Mouse (Mus musculus) hindbrain, embryonic 16.5 days (tissue): ENCODE results near the gene Cenps. TPM values are rescaled to one million over a fixed set of nuclear protein-coding genes. Genes with fewer than 3 reads are reported as not detected.

Experiments used
- ATAC-seq: fragments of 200-750 bp; cut with Nextera tagmentation; 2 replicates; pipeline ENCODE4 v1.8.0; 2017; ENCODE audit warnings: moderate TSS enrichment, moderate library complexity
- H3K27ac ChIP-seq: fragments of 300-500 bp; sonication (generic); 2 replicates; pipeline ENCODE4 v1.5.1; 2014; ENCODE audit warnings: low read depth, mild to moderate bottlenecking, control low read depth, low read length, moderate library complexity
- H3K27me3 ChIP-seq: fragments of 300-500 bp; sonication (generic); replicated peaks from 2 replicates; pipeline ENCODE4 v1.6.1; 2014; ENCODE audit warnings: low read length; ENCODE audit not compliant: control insufficient read depth, insufficient read depth
- H3K36me3 ChIP-seq: fragments of 300-500 bp; sonication (generic); 2 replicates; pipeline ENCODE4 v1.6.1; 2014; ENCODE audit warnings: mild to moderate bottlenecking, low read length, moderate library complexity, mixed read lengths; ENCODE audit not compliant: control insufficient read depth, insufficient read depth
- H3K4me1 ChIP-seq: fragments of 300-500 bp; sonication (generic); 2 replicates; pipeline ENCODE4 v1.6.1; 2014; ENCODE audit warnings: low read depth, low read length; ENCODE audit not compliant: control insufficient read depth, insufficient read depth
- H3K4me2 ChIP-seq: fragments of 300-500 bp; sonication (generic); 2 replicates; pipeline ENCODE4 v1.6.1; 2014; ENCODE audit warnings: mild to moderate bottlenecking, low read length, control low read depth, moderate library complexity
- H3K4me3 ChIP-seq: fragments of 300-500 bp; sonication (generic); 2 replicates; pipeline ENCODE4 v1.5.1; 2014; ENCODE audit warnings: mild to moderate bottlenecking, low read length, control low read depth, moderate library complexity
- H3K9ac ChIP-seq: fragments of 300-500 bp; sonication (generic); 2 replicates; pipeline ENCODE4 v1.6.1; 2014; ENCODE audit warnings: low read depth, mild to moderate bottlenecking, control low read depth, low read length, moderate library complexity
- H3K9me3 ChIP-seq: fragments of 300-500 bp; sonication (generic); 2 replicates; pipeline ENCODE4 v1.6.1; 2014; ENCODE audit warnings: mild to moderate bottlenecking, low read length, moderate library complexity; ENCODE audit not compliant: control insufficient read depth
- WGBS: fragments of 180-500 bp; shearing (Covaris S2); extraction: QIAGEN DNeasy Blood & Tissue Kit; methylation state at CpG from one replicate; pipeline ENCODE4 v1.1.7; 2014; 5-methylcytosine and 5-hydroxymethylcytosine counted together
- polyA plus RNA-seq: library from polyadenylated mRNA; unstranded; fragments of >200 nt; fragmentation: Nextera tagmentation; extraction: Ambion mirVana; gene quantifications from 2 replicates; pipeline ENCODE4 v1.2.1, GENCODE M21; 2015

Cenps gene
- polyA plus RNA-seq, 1 experiment from 2014 or later = 18.9 TPM

- 0 out of 2 replicates have a peak, but pooled peaks cover 3% of the 10 kb centered on the region for H3K36me3 ChIP-seq
- H3K4me3 ChIP-seq = no peak overlapping the region
- no peaks in the 10 kb centered on the region for H3K27me3 ChIP-seq
- ATAC-seq = no peak
- peaks cover 11% of the 10 kb centered on the region for H3K4me1 ChIP-seq
- H3K9me3 ChIP-seq = no peaks in the 10 kb centered on the region
- no peak overlapping the region for H3K27ac ChIP-seq
- H3K4me2 ChIP-seq = no peak overlapping the region
- no peak overlapping the region for H3K9ac ChIP-seq
- WGBS = 90% methylated on average over 8 of the region's 8 CpGs
Observed at GRCm38 (mm10) chr4:149080111-149080510, 57.3 kb downstream of the Cenps start.

- WGBS = 90% methylated on average over 6 of the region's 6 CpGs
- no peak overlapping the region for H3K4me3 ChIP-seq
- peaks cover 11% of the 10 kb centered on the region for H3K4me1 ChIP-seq
- H3K27ac ChIP-seq = no peak overlapping the region
- no peak overlapping the region for H3K9ac ChIP-seq
- H3K4me2 ChIP-seq = no peak overlapping the region
- no peaks in the 10 kb centered on the region for H3K27me3 ChIP-seq
- H3K36me3 ChIP-seq = 0 out of 2 replicates have a peak, but pooled peaks cover 3% of the 10 kb centered on the region
- no peaks in the 10 kb centered on the region for H3K9me3 ChIP-seq
- no peak for ATAC-seq
Observed at GRCm38 (mm10) chr4:149079629-149080028, 57.8 kb downstream of the Cenps start.

DNA sequence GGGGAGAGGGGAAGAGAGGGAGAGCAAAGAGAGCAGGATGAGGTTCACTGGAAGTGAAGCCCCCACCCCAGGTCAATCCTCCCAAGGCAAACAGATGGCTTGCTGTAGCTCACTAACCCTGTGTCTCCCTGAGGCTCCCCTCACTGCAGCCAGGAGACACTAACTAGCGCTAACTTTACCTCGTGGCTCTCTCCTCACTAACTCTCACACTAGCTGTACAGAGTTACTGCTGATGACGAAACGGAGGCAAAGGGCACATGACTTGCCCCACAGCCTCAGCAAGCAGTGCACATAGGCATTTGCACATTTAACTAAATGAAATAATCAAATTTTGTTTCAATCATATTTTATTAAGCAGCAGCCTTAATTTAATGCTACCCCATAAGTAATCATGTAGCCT lies 59.2 kb downstream of the Cenps start:
- H3K9ac ChIP-seq = no peak overlapping the region
- no peaks in the 10 kb centered on the region for H3K27me3 ChIP-seq
- no peaks in the 10 kb centered on the region for H3K9me3 ChIP-seq
- ATAC-seq = no peak
- H3K36me3 ChIP-seq = 0 out of 2 replicates have a peak, but pooled peaks cover 3% of the 10 kb centered on the region
- no peak overlapping the region for H3K4me3 ChIP-seq
- 68% methylated on average over 4 of the region's 4 CpGs for WGBS
- H3K4me1 ChIP-seq = peaks cover 11% of the 10 kb centered on the region
- H3K4me2 ChIP-seq = no peak overlapping the region
- no peak overlapping the region for H3K27ac ChIP-seq

Other genes starting within 250 kb of the Cenps start
- gene Pex14, start 37.8 kb downstream of the Cenps start, polyA plus RNA-seq = 62.4 and 63.9 TPM in 2 replicates
- 24.6 and 25.6 TPM in 2 replicates for gene Dffa, start 33.5 kb downstream of the Cenps start, polyA plus RNA-seq
- 0.41 and 0.64 TPM in 2 replicates for gene Cort, start 10.9 kb downstream of the Cenps start, polyA plus RNA-seq
- gene Pgd, start 29.1 kb upstream of the Cenps start, polyA plus RNA-seq = 122 and 123 TPM in 2 replicates
- gene Kif1b, start 170.1 kb upstream of the Cenps start, polyA plus RNA-seq = 99.4 and 119 TPM in 2 replicates